Mouse (Mus musculus) testis, postnatal 10 days (tissue): Measurements from ENCODE around the gene Atp9a.
"Not testable (repeated sequence)": the region's sequence is repeated elsewhere in the genome, so short reads cannot be mapped to it uniquely, and the experiment has no call there.

Source experiments
- DNase-seq: peaks from one replicate; pipeline ENCODE4 v3.0.0; 2021; ENCODE audit warnings: low spot score

The Atp9a gene

GRCm38 (mm10) chr2:168742059-168742627, at the start of gene Atp9a:
Gene Atp9a (minus strand): TSS chr2:168742409.
- peak; percentile 83 for DNase-seq

DNA sequence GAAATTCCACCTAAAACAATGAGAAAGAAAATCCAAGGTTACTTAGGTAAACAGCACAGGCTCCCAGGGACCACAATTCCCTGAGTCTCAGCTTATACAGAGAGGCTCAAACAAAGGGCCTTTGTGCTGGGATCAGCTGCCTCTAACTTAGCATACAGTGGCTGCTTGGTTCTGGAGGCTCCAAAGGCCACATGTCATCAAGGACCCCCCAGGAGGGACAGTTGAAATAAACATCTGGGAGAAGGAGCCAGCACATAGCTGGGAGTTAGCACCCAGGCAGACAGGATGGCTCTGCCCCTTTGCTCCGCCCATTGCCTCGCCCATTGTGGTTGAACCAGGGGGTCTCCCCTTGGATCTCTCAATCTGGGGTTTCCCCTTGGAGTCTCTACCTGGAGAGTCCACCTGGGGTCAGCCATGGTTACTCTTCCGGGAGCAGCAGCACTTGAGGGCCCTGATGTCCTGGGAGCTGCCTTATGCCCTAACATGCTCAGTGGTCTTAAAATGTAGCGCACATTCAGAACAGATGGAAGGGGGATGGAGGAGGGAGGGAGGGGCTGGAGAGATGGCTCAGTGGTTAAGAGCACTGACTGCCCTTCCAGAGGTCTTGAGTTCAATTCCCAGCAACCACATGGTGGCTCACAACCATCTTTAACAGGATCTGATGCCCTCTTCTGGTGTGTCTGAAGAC, 49.0 kb upstream of the Atp9a start:
- DNase-seq: no peak

DNA sequence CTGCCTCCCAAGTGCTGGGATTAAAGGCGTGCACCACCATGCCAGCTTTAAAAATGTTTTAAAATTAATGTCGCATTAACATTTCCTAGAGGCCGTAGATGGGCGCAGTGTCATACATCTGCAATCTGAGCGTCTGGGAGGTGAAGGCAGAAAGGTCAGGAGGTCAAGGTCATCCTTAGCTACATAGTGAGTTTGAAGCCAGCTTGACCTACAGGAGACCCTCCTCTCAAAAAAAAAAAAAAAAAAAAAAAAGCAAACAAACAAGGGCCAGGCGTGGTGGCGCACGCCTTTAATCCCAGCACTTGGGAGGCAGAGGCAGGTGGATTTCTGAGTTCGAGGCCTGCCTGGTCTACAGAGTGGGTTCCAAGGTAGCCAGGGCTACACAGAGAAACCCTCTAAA, 44.0 kb upstream of the Atp9a start:
- DNase-seq: no peak

GRCm38 (mm10) chr2:168780596-168780995, 38.4 kb upstream of the Atp9a start:
- DNase-seq: no peak

- no peak for DNase-seq
Observed at GRCm38 (mm10) chr2:168780024-168780423, 37.8 kb upstream of the Atp9a start.

GRCm38 (mm10) chr2:168777481-168777880, 35.3 kb upstream of the Atp9a start:
- DNase-seq: no peak

DNA sequence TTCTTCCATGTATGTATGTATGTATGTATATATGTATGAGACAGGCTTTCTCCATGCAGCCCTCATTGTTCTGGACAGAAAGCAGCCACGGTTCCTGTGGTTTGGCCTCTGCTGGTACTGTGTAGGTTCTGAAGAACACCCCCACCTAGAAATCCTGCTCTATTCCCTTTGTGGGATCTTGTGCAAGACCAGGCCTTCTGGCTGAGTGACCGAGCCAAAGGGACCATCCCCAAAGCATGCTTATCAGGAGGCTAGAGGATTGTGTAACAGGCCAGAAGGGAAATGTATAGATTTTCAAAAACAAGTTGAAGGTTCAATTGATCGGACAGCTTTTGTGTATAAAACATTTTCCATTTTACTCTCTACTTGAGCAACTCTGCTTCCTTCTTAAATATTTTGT, 34.0 kb upstream of the Atp9a start:
- no peak for DNase-seq

DNA sequence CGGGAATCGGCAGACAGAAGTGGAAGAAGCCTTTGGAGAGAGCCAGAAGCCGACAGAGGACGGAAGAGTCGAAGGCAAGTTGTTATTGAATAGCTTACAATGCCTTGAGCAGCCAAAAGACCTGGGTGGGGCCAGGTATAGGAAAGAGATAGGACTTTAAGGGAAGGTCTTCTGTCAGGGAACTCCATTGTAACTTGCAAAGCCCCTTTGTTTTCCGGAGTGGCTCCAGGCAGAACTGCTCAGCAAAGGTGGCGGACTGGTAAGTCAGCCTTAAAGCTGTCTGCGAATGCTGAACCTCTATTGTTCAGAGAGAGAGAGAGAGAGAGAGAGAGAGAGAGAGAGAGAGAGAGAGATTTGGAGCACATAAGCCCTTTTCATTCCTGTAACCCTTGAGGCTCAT, 27.1 kb upstream of the Atp9a start:
- DNase-seq: no peak

GRCm38 (mm10) chr2:168767582-168767981, 25.4 kb upstream of the Atp9a start, which contains the start of gene Sall4:
Gene Sall4 (minus strand): TSS chr2:168767943.
- no peak for DNase-seq

DNA sequence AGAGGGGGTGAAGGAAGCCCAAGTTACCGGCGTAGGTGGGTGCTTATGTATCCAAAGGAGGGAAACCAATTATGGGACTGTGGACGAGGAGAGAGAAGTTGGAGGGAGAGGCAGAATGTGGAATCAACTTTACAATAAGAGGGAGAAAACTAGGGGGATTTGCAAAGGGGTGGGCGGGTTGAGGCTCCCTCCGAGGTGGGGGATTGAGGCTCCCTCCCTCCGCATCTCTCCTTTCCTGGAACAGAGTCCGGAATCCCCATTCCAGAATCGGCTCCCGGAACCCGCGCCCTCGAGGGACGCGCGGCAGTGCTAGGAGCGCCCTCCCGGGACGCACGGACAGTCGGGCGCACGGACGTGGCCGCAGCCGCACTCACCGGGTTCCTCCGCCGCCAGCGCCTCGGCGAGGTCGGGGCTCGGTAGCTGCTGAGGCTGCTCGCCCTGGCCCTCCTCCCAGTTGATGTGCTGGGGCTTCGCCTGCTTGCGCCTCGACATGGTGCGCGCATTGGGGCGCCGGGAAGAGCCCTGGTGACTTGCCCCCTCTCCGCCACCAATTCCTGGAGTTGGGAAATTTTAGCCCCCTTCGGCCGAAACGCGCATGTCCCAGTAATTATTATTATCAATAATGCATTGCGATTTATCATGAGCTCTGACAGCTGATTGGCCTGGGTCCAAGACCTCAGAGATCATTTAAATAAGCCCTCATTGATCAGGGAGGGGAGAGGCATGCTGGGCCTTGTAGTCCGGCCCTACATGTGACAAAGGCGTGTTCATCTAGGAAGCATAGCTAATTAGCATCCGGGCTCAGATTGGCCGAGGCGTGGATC, 24.5 kb upstream of the Atp9a start:
- DNase-seq: peak; percentile 53

- no peak for DNase-seq
Observed at GRCm38 (mm10) chr2:168765696-168766537, 23.7 kb upstream of the Atp9a start.

DNA sequence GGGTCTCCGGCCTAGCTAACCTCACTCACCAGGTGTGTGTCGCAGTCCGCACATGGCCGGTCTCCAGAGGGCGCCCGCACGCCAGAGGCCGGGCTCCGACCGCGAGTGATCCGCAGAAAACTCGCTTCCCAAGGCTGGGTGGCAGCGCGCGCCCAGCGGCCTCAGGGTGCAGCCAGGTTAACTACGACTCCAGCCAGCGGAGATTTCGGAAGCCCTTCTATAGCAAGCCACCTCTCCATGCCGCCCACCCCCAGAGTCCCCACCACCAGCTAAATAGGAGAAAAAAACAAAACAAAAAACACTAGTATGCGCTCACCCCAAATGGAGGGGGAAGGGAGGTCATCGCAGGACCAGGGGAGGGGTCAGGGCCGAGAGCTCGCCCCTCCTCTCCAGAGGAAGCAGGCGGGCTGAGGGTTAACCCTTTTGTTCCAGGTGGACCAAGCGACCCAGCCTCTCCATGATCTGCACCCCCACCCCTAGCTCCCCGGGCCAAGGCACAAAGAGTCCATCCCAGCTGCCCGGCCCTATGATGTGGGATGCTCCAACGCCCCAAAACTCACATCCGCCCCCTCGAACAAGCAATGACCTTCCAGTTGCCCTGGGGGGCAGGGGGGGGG, 23.0 kb upstream of the Atp9a start:
- DNase-seq: peak; percentile 78

- DNase-seq: no peak
Observed at GRCm38 (mm10) chr2:168764460-168764867, 22.3 kb upstream of the Atp9a start.

DNA sequence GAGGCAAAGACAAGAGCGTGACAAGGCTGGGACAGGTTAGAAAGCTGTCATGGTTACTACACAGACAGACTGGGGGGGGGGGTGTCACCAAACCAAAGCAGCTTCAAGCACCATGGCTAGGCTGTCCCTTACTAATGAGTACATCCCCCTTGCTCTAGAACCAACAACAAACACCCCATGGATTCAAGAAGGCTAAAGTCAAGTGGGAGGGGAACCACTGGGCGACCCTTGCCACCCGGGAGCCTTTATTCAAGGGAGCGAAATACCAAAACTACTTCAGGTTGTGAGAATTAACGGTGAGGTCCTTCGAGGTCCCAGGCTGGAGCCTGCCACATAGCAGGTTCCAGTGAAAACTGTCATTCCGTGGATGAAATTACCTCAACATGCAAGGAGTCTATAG, 21.6 kb upstream of the Atp9a start:
- DNase-seq: no peak

DNA sequence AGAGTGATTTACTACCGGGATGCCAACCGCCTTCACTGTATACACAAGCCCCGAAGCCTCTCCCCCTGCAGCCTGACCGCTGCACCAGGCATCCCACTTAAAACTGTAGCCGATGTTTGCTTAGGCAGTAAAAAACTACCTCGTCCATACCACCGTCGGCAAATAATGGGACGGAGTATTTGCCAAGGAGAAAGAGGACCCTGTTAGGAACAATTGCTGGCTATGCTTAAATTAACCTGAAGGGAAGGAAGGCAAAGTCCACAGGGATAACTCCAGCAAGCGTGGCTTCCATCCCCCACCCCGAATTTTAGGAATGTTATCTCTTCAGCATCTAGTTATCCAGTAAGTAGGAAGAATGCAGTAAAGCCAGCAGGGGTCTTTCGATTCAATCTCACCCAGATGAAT, 20.2 kb upstream of the Atp9a start:
- DNase-seq: no peak

DNA sequence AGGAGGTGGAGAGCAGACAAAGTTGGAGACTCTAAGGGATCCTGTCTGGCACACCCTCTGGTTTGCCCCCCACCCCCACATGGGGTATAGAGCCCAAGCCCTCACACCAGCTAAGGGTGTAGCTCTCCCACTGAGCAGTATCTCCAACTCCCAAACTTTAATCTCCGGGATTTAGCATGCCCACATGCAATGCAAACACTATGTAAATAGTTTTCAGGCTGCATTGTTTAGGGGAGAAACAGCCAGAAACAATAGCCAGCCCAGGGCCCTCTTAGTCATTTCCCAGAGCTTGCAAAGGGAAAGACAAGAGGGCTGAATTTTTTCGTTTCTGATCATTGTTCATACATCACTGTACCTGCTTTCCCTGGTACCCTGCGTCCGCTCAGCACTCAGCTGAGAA, 19.7 kb upstream of the Atp9a start:
- no peak for DNase-seq

- no peak for DNase-seq
Observed at GRCm38 (mm10) chr2:168761141-168761540, 18.9 kb upstream of the Atp9a start.

- DNase-seq: not testable (repeated sequence)
Observed at GRCm38 (mm10) chr2:168744406-168744805, 2.2 kb upstream of the Atp9a start.

DNA sequence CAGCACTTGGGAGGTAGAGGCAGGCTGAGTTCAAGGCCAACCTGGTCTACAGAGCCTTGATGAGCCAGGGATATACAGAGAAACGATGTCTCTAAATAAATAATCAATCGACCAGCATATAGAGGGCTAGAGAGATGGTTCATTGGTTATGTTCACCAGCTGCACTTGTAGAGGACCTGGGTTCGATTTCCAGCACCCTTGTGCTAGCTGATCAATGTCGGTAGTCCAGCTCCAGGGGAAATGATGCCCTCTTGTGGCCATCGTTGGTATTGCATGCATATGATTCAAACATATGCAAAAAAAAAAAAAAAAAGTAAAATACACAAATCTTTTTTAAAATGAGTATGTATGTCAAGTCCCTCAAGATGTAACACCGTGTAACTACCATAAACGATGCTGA, 440 bp upstream of the Atp9a start:
- DNase-seq: peak; percentile 86

DNA sequence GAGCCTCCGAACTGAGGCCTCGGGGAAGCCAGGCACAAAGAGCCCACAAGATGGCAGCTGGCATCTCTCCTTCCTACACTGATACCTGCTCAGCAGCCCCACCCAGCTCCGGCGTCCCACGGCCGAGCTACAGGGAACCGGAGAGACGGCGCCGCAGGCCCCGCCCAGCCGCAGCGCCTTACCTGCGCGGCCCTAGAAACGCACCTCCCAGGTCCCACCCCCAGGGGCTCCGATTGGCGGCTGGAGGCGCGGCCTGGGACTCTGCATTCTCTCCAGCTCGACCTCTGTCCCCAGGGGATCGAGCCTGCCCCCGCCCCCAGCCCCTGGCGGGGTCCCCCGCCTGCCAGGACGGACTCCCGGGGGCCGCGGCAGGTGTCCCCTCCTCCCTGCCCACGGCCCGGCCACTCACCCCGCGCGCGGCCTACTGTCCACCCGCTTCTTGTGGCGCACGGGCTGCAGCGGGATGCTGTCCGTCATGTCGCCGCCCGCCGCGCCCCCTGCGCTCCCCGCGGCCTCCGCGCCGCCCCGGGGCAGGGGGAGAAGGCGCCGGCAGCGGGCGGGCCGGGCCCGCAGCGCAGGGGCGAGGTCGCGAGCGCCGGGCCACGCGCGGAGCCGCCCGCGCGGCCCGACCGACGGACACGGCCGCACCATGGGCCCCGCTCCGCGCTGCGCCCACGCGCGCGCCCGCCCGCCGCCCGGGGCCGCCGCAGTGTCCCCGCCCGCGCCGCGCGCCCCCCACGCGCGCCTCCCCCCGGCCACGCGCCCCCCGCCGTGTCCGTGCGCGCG, 743 bp downstream of the Atp9a start:
- peak; percentile 82 for DNase-seq

GRCm38 (mm10) chr2:168740496-168740895, 1.7 kb downstream of the Atp9a start:
- DNase-seq: no peak
